Mouse (Mus musculus) liver, embryonic 16.5 days (tissue): ENCODE measurements around the gene Lrrc9. TPM values are rescaled to one million over a fixed set of nuclear protein-coding genes. Genes with fewer than 3 reads are reported as not detected.

Experiments used
- ATAC-seq: fragments of 200-750 bp; cut with Nextera tagmentation; 2 replicates; pipeline ENCODE4 v1.8.0; 2017; ENCODE audit warnings: low read depth, mild to moderate bottlenecking, moderate number of reproducible peaks, moderate library complexity
- H3K27ac ChIP-seq: fragments of 300-500 bp; sonication (generic); 2 replicates; pipeline ENCODE4 v1.5.1; 2014; ENCODE audit warnings: mild to moderate bottlenecking, low read length
- H3K27me3 ChIP-seq: fragments of 300-500 bp; sonication (generic); 2 replicates; pipeline ENCODE4 v1.6.1; 2014; ENCODE audit warnings: low read depth, low read length, mixed read lengths; ENCODE audit not compliant: control insufficient read depth, insufficient read depth
- H3K36me3 ChIP-seq: fragments of 300-500 bp; sonication (generic); 2 replicates; pipeline ENCODE4 v1.6.1; 2014; ENCODE audit warnings: mild to moderate bottlenecking; ENCODE audit not compliant: control insufficient read depth, insufficient read depth
- H3K4me1 ChIP-seq: fragments of 300-500 bp; sonication (generic); 2 replicates; pipeline ENCODE4 v1.6.1; 2014; ENCODE audit warnings: low read depth, low read length, mixed read lengths; ENCODE audit not compliant: control insufficient read depth
- H3K4me2 ChIP-seq: fragments of 300-500 bp; sonication (generic); 2 replicates; pipeline ENCODE4 v1.6.1; 2014; ENCODE audit warnings: low read depth, low read length, mixed read lengths
- H3K4me3 ChIP-seq: fragments of 300-500 bp; sonication (generic); 2 replicates; pipeline ENCODE4 v1.5.1; 2014; ENCODE audit warnings: low read depth, mild to moderate bottlenecking, low read length
- H3K9ac ChIP-seq: fragments of 300-500 bp; sonication (generic); 2 replicates; pipeline ENCODE4 v1.6.1; 2014; ENCODE audit warnings: low read depth, low read length
- H3K9me3 ChIP-seq: fragments of 300-500 bp; sonication (generic); replicated peaks from 2 replicates; pipeline ENCODE4 v1.6.1; 2016; ENCODE audit warnings: low read length; ENCODE audit not compliant: control insufficient read depth
- WGBS: fragments of 180-500 bp; shearing (Covaris S2); extraction: QIAGEN DNeasy Blood & Tissue Kit; methylation state at CpG from one replicate; pipeline ENCODE4 v1.1.7; 2014; ENCODE audit not compliant: insufficient replicate concordance; 5-methylcytosine and 5-hydroxymethylcytosine counted together
- microRNA-seq: library from miRNA; unstranded; fragments of <30 nt; microRNA quantifications from one replicate; pipeline ENCODE4, GENCODE M21; 2016
- polyA plus RNA-seq: library from polyadenylated mRNA; unstranded; fragments of >200 nt; fragmentation: Nextera tagmentation; extraction: Ambion mirVana; gene quantifications from 2 replicates; pipeline ENCODE4 v1.2.1, GENCODE M21; 2015

The Lrrc9 gene
- polyA plus RNA-seq, 1 experiment from 2014 or later: 0.04 TPM

DNA sequence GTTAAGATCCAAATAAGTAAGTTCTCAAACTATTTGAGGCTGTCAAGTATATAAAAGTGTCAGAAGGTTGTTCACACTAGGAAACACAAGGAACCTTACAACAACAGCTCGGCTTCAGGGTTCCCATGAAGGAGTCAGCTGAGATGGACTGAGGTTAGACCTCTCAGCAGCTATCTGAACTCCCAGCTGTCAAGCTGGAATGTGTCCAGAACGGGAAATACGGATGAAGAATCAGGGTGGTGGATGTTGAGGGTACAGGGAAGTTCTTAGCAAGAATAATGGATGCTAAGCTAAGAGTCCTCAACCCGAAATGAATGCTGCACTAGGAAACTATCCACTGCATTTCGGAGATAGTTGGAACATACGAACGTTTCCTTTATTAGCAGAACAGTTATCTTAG, 90.6 kb downstream of the Lrrc9 start:
- ATAC-seq: no peak
- Histone ChIP-seq H3K36me3 (no peaks in the 10 kb centered on the region), H3K4me2 (no peak overlapping the region), H3K27me3 (no peaks in the 10 kb centered on the region), H3K4me3 (no peak overlapping the region), H3K27ac (no peak overlapping the region), H3K9me3 (no peaks in the 10 kb centered on the region), H3K4me1 (peaks cover 8% of the 10 kb centered on the region), H3K9ac (no peak overlapping the region)
- 61% methylated on average over 7 of the region's 7 CpGs for WGBS

DNA sequence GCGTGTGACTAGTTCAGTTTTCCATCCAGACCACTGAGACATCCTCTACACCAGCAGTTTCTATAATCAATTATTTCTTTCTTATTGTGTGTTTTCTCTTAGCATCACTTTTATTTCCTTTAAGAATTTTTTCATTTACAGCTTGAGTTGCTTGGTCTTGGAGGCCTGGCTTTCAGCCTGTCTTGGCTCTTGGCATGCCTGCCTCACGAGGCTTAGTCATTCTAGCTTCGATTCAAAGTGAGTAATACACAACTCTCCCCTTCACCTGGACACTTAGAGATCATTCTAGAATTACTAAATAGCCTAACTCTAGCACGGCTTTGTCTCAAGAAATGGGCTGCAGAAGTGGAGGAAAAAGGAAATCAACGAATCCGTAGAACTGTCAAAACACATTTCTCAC, 92.3 kb downstream of the Lrrc9 start:
- Histone ChIP-seq H3K27ac (no peak overlapping the region), H3K4me3 (no peak overlapping the region), H3K9me3 (no peaks in the 10 kb centered on the region), H3K27me3 (no peaks in the 10 kb centered on the region), H3K4me1 (peaks cover 8% of the 10 kb centered on the region), H3K9ac (no peak overlapping the region), H3K36me3 (no peaks in the 10 kb centered on the region), H3K4me2 (no peak overlapping the region)
- no peak for ATAC-seq
- 50% methylated on average over 6 of the region's 6 CpGs for WGBS

DNA sequence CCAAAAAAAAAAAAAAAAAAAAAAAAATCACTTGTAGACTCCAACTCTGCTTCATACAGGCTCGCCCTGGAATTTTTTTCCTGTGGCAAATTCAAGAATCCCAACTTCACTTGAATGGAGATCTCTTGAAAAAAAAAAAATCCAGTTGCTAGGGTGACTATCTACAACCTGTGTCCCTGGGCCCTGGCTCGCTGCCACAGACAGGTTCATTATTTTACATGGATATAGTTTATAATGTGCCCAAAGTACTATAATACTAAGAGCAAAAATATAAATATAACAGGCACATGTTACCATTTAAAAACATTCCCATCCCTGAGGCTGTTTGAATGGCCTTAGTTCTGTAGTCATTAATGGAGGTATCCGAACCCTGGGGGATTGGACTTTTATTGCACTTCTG, 93.9 kb downstream of the Lrrc9 start:
- Histone ChIP-seq H3K4me1 (peaks cover 8% of the 10 kb centered on the region), H3K27me3 (no peaks in the 10 kb centered on the region), H3K4me2 (peak overlapping the region; percentile 85), H3K9ac (no peak overlapping the region), H3K36me3 (no peaks in the 10 kb centered on the region), H3K4me3 (peak overlapping the region; percentile 78), H3K9me3 (no peaks in the 10 kb centered on the region), H3K27ac (no peak overlapping the region)
- WGBS: 60% methylated on average over 3 of the region's 3 CpGs
- ATAC-seq: no peak

DNA sequence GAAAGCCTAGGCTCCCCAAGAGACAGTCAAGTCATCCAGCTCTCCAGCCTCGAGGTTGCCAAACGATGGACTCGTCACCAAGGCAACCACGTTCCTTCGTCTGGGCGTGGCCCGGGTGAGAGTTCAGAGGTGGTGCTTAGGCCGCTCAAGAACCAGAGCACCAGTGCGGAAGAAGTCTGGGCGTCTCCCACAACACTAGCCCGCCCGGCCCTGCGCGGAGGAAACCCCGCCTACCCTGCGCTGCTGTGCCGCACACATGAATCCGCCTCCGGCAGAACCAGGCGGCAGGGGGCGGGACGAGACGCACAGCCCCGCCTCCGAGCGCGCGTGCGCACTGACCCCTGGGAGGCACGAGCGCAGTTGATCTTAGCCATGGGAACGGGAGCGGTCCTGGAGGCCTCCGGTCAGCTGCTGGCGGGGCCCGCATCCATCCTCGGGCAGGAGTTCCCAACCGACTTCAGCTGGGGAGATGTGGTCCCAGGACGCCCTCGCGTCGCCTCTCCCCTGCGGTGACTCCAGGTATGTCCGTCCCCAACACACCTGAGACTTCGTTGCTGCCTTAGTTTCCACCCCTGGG, 94.4 kb downstream of the Lrrc9 start, which contains the start of gene Pcnx4:
Pcnx4 (plus strand) TSS at position 363 of the 577 bp plus-strand sequence.
- H3K9ac ChIP-seq: peak within 1 kb of the TSS; percentile 79
- H3K4me1 ChIP-seq: peaks cover 8% of the 10 kb centered on the region
- ATAC-seq: peak; percentile 100
- H3K4me2 ChIP-seq: peak within 1 kb of the TSS; percentile 85
- no peak within 1 kb of the TSS; the same call in 1 of the 2 replicates for H3K27ac ChIP-seq
- peak within 1 kb of the TSS; percentile 78 for H3K4me3 ChIP-seq
- H3K27me3 ChIP-seq: no peaks in the 10 kb centered on the region
- no peaks in the 10 kb centered on the region for H3K36me3 ChIP-seq
- WGBS: under 1% methylated on average over 45 of the region's 45 CpGs
- no peaks in the 10 kb centered on the region for H3K9me3 ChIP-seq

DNA sequence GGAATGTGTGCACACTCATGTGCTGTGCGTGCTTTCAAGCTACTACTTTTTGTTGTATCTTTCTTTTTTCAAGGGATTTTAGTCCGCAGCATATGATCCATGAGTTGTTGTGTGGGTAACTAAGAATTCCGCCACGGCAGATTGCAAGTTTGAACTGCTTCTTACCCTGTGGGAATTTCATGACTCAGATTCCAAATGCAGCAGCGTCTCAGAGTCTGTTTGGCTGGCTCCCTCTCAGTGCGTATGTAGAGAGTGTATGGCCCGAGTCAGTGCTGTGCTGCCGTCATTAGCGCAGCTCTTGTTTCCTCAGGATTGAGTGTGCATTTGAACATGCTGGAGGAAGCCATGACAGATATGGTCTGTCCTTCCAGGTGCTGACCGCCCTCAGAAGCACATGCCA, 96.9 kb downstream of the Lrrc9 start:
- Histone ChIP-seq H3K4me3 (no peak overlapping the region), H3K4me1 (peaks cover 8% of the 10 kb centered on the region), H3K9ac (no peak overlapping the region), H3K9me3 (no peaks in the 10 kb centered on the region), H3K36me3 (no peaks in the 10 kb centered on the region), H3K27ac (no peak overlapping the region), H3K4me2 (no peak overlapping the region), H3K27me3 (no peaks in the 10 kb centered on the region)
- no peak for ATAC-seq
- WGBS: 86% methylated on average over 10 of the region's 10 CpGs

DNA sequence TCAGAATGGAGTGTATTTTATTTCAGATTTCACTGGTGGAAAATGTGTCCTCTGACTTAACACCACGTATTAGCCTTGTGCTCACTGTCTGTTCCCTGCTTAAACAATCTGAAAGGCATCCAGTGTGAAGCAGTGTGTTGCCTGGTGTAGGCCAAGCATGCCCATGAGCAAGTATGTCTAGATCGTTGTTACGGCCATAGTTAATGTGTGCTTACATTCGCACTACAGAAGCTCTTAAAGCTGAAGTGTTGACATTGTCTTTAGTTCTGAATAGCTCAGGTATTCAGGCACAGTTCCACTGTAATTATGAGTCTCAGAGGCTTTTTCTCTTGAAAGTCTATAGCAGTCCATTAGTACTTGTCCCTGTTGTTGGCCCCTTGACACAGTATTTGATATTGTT, 112.7 kb downstream of the Lrrc9 start:
- 63% methylated on average over 4 of the region's 4 CpGs for WGBS
- no peak overlapping the region for H3K27ac ChIP-seq
- H3K4me3 ChIP-seq: no peak overlapping the region
- no peak overlapping the region for H3K4me2 ChIP-seq
- no peaks in the 10 kb centered on the region for H3K9me3 ChIP-seq
- no peaks in the 10 kb centered on the region for H3K36me3 ChIP-seq
- no peaks in the 10 kb centered on the region for H3K27me3 ChIP-seq
- no peak overlapping the region for H3K9ac ChIP-seq
- ATAC-seq: no peak
- H3K4me1 ChIP-seq: no peaks in the 10 kb centered on the region

DNA sequence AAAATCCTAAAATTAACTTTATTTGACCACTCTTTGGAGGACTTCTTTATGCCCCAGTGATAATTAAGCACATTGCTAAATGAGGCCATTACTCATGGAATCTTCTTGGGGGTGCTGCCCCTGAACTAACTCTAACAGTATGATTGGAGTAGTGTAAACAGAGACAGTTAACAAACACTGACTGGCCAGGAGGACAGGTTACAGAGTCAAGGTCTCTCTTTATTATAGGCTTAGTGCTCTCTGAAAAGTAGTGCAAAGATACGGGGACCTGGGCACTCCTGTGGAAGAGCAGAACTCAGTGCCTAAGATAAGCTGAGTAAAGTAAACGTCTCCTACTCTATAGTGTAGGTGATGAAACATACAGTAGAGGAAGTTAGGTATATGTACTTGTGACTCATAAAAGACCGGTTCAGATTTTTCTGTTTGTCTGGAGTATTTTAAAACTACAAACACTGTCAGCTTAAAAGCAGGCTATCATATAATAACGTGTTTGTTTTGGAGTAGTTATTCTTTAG, 122.7 kb downstream of the Lrrc9 start:
- H3K27ac ChIP-seq: no peak overlapping the region
- no peak overlapping the region for H3K4me3 ChIP-seq
- H3K9ac ChIP-seq: no peak overlapping the region
- peak; percentile 61 for ATAC-seq
- no peaks in the 10 kb centered on the region for H3K9me3 ChIP-seq
- no peaks in the 10 kb centered on the region for H3K27me3 ChIP-seq
- no peak overlapping the region for H3K4me2 ChIP-seq
- H3K4me1 ChIP-seq: no peaks in the 10 kb centered on the region
- WGBS: 53% methylated on average over 4 of the region's 4 CpGs
- no peaks in the 10 kb centered on the region for H3K36me3 ChIP-seq

Small RNA genes lying within 50 kb of the gene (microRNA-seq; reads per million reads assigned to microRNA genes)
- gene Gm44392: not detected

Other genes with a start within 250 kb of the Lrrc9 start
- 0.81 and 1.7 TPM in 2 replicates for gene Rtn1, start 32.8 kb upstream of the Lrrc9 start, polyA plus RNA-seq
- gene Pcnx4, start 94.5 kb downstream of the Lrrc9 start, polyA plus RNA-seq: 2.0 and 2.2 TPM in 2 replicates
- not detected in 2 replicates for gene Gm4756, start 207.8 kb downstream of the Lrrc9 start, polyA plus RNA-seq
- gene Dhrs7, start 223.0 kb downstream of the Lrrc9 start, polyA plus RNA-seq: 70.3 and 80.8 TPM in 2 replicates